Mouse (Mus musculus): ENCODE data around the gene Ccdc136. TPM values are rescaled to one million over a fixed set of nuclear protein-coding genes. Genes with fewer than 3 reads are reported as not detected.

Ccdc136 gene
- polyA plus RNA-seq, 1 experiment from 2014 or later = 12.4 TPM

GRCm38 (mm10) chr6:29444773-29445172 is 48.7 kb downstream of the Ccdc136 start:
- H3K4me1 ChIP-seq = no peaks in the 10 kb centered on the region
- no peaks in the 10 kb centered on the region for H3K27me3 ChIP-seq (replicated peaks)
- H3K4me2 ChIP-seq = no peak overlapping the region
- ATAC-seq (ENCODE audit: insufficient read depth, low FRiP score, low read depth) = no peak
- no peak overlapping the region for H3K4me3 ChIP-seq (replicated peaks)
- 69% methylated on average over 11 of the region's 11 CpGs for WGBS
- H3K36me3 ChIP-seq = peaks cover 21% of the 10 kb centered on the region; the same call in 1 of the 2 replicates
- H3K9me3 ChIP-seq = no peaks in the 10 kb centered on the region
- no peak overlapping the region for H3K27ac ChIP-seq
- no peak overlapping the region for H3K9ac ChIP-seq

- peaks cover 21% of the 10 kb centered on the region for H3K36me3 ChIP-seq
These were observed 49.2 kb downstream of the Ccdc136 start for GRCm38 (mm10) chr6:29445354-29445753.

GRCm38 (mm10) chr6:29449858-29450257 is 53.7 kb downstream of the Ccdc136 start:
- ATAC-seq (ENCODE audit: insufficient read depth, low FRiP score, low read depth) = no peak
- Histone ChIP-seq H3K9ac (no peak overlapping the region), H3K4me3 (replicated peaks) (no peak overlapping the region), H3K4me1 (no peaks in the 10 kb centered on the region), H3K9me3 (no peaks in the 10 kb centered on the region), H3K27ac (no peak overlapping the region), H3K36me3 (peaks cover 29% of the 10 kb centered on the region), H3K27me3 (replicated peaks) (no peaks in the 10 kb centered on the region), H3K4me2 (no peak overlapping the region)
- WGBS = 22% methylated on average over 4 of the region's 4 CpGs

More at GRCm38 (mm10) chr6:29445354-29445753, 49.2 kb downstream of the Ccdc136 start:
- ATAC-seq (ENCODE audit: insufficient read depth, low FRiP score, low read depth) = no peak
- H3K27ac ChIP-seq = no peak overlapping the region
- no peaks in the 10 kb centered on the region for H3K9me3 ChIP-seq
- no peak overlapping the region for H3K4me2 ChIP-seq
- no peak overlapping the region for H3K9ac ChIP-seq
- H3K27me3 ChIP-seq (replicated peaks) = no peaks in the 10 kb centered on the region
- H3K4me1 ChIP-seq = no peaks in the 10 kb centered on the region
- WGBS = 82% methylated on average over 7 of the region's 7 CpGs
- no peak overlapping the region for H3K4me3 ChIP-seq (replicated peaks)

GRCm38 (mm10) chr6:29450667-29451066 is 54.6 kb downstream of the Ccdc136 start:
- Histone ChIP-seq H3K36me3 (peaks cover 32% of the 10 kb centered on the region), H3K27ac (no peak overlapping the region), H3K9me3 (no peaks in the 10 kb centered on the region), H3K9ac (no peak overlapping the region), H3K4me3 (replicated peaks) (no peak overlapping the region), H3K4me1 (no peaks in the 10 kb centered on the region), H3K27me3 (replicated peaks) (no peaks in the 10 kb centered on the region), H3K4me2 (no peak overlapping the region)
- no peak for ATAC-seq (ENCODE audit: insufficient read depth, low FRiP score, low read depth)
- WGBS = 90% methylated on average over 6 of the region's 6 CpGs

DNA sequence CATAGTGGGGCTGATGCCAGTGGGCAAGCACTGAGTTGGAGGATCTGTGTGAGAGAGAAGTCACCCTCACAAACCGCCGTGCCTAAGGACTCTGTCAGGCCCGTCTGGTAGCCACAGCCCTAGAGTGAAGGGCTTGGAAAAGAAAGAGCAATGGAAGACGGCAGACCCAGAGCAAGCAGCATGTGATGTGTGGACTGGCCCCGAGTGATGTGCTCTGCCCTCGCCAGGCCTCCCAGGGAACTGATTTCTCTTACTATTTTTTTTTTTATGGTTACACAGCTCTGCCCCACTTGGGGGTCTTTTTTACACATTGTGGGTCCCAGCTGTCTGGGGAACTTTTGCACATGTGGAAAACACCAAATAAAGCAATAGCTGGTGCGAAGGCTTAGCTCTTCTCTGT is 65.4 kb downstream of the Ccdc136 start:
- Histone ChIP-seq H3K9me3 (no peaks in the 10 kb centered on the region), H3K4me2 (no peak overlapping the region), H3K36me3 (peaks cover 20% of the 10 kb centered on the region), H3K4me1 (no peaks in the 10 kb centered on the region), H3K4me3 (replicated peaks) (no peak overlapping the region), H3K27me3 (replicated peaks) (no peaks in the 10 kb centered on the region), H3K9ac (no peak overlapping the region), H3K27ac (no peak overlapping the region)
- WGBS = 58% methylated on average over 7 of the region's 7 CpGs
- ATAC-seq (ENCODE audit: insufficient read depth, low FRiP score, low read depth) = no peak

- no peak overlapping the region for H3K27ac ChIP-seq
- H3K9me3 ChIP-seq = no peaks in the 10 kb centered on the region
- H3K4me3 ChIP-seq (replicated peaks) = no peak overlapping the region
- WGBS = 80% methylated on average over 3 of the region's 3 CpGs
- H3K4me2 ChIP-seq = no peak overlapping the region
- H3K4me1 ChIP-seq = peaks cover under 1% of the 10 kb centered on the region; the same call in 1 of the 2 replicates
- no peak for ATAC-seq (ENCODE audit: insufficient read depth, low FRiP score, low read depth)
- no peaks in the 10 kb centered on the region for H3K27me3 ChIP-seq (replicated peaks)
- H3K9ac ChIP-seq = no peak overlapping the region
- H3K36me3 ChIP-seq = 0 out of 2 replicates have a peak, but pooled peaks cover 9% of the 10 kb centered on the region
These were observed 67.3 kb downstream of the Ccdc136 start for GRCm38 (mm10) chr6:29463388-29463787.

DNA sequence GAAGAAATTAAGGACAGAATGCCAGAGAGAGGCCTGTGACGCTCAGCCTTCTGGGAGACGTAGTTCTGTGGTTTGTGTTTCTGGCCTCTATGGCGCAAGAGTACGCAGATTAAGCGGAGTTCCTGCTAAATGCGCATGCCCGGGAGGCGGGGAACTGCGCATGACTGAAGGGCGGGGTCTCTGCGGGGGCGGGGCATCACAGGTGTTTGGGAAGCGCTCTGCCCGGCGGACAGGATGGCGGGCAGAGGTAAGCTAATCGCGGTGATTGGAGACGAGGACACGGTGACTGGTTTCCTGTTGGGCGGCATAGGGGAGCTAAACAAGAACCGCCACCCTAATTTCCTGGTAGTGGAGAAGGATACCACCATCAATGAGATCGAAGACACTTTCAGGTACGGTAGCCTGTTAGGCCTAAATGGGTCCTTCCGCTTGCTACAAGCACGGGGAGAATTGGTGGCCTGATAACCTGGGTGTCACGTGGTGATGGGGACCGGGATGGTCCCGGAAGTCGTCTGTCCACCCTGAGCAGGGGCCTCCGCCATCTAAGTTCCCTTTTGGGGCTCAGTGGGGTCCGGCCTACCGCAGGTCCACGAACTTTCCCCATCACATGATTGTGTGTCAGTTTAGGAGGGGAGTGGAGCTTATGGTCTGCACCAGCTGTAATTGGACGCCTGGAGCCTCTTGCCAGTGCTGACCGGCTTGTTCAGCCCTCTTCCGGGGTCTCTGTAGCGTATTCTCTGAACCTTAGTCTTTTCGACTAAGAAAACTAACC is 71.7 kb downstream of the Ccdc136 start, which contains the start of gene Atp6v1f:
Atp6v1f (plus strand) TSS at position 136 of the 772 bp plus-strand sequence.
- H3K4me2 ChIP-seq = peak within 1 kb of the TSS; percentile 74
- H3K36me3 ChIP-seq = peaks cover 15% of the 10 kb centered on the region
- peak within 1 kb of the TSS; percentile 45 for H3K9ac ChIP-seq
- H3K4me1 ChIP-seq = peaks cover 10% of the 10 kb centered on the region; the same call in 1 of the 2 replicates
- peak within 1 kb of the TSS; percentile 76 for H3K27ac ChIP-seq
- peak; percentile 93 for ATAC-seq (ENCODE audit: insufficient read depth, low FRiP score, low read depth)
- no peaks in the 10 kb centered on the region for H3K9me3 ChIP-seq
- WGBS = under 1% methylated on average over 39 of the region's 39 CpGs
- no peaks in the 10 kb centered on the region for H3K27me3 ChIP-seq (replicated peaks)
- H3K4me3 ChIP-seq (replicated peaks) = peak within 1 kb of the TSS; percentile 76

- Histone ChIP-seq H3K27me3 (replicated peaks) (no peaks in the 10 kb centered on the region), H3K27ac (no peak overlapping the region), H3K9ac (no peak overlapping the region), H3K4me3 (replicated peaks) (peak overlapping the region; percentile 76), H3K4me1 (peaks cover 13% of the 10 kb centered on the region; the same call in 1 of the 2 replicates), H3K4me2 (peak overlapping the region; percentile 74), H3K36me3 (peaks cover 15% of the 10 kb centered on the region), H3K9me3 (no peaks in the 10 kb centered on the region)
- no peak for ATAC-seq (ENCODE audit: insufficient read depth, low FRiP score, low read depth)
- WGBS = 79% methylated on average over 3 of the region's 3 CpGs
These were observed 72.7 kb downstream of the Ccdc136 start for GRCm38 (mm10) chr6:29468851-29469250.

DNA sequence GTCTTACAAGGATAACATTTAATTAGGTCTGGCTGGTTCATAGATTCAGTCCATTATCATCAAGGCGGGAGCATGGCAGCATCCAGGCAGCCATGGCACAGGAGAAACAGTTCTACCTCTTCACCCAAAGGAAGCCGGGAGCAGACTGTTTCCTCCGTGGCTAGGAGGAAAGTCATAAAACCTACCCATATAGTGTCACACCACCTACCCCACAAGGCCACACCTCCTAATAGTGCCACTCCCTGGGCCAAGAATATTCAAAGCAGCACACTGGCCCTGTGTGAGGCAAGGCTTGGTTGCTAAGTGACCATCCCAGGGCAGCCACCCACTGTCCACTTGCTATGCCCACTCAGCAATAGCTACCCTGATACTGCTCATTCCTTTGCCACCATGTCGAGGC is 75.0 kb downstream of the Ccdc136 start, which contains the start of gene Atp6v1fnb:
Atp6v1fnb (plus strand) TSS at position 301 of the 400 bp plus-strand sequence.
- Histone ChIP-seq H3K36me3 (peaks cover 15% of the 10 kb centered on the region), H3K27ac (no peak within 1 kb of the TSS), H3K27me3 (replicated peaks) (no peaks in the 10 kb centered on the region), H3K9ac (no peak within 1 kb of the TSS), H3K4me1 (peaks cover 17% of the 10 kb centered on the region), H3K4me2 (no peak within 1 kb of the TSS), H3K9me3 (no peaks in the 10 kb centered on the region), H3K4me3 (replicated peaks) (no peak within 1 kb of the TSS)
- no peak for ATAC-seq (ENCODE audit: insufficient read depth, low FRiP score, low read depth)
- 90% methylated on average over 4 of the region's 4 CpGs for WGBS

GRCm38 (mm10) chr6:29473941-29474691 is 78.0 kb downstream of the Ccdc136 start:
- WGBS = 5% methylated on average over 33 of the region's 33 CpGs
- ATAC-seq (ENCODE audit: insufficient read depth, low FRiP score, low read depth) = peak; percentile 93
- no peak overlapping the region for H3K27ac ChIP-seq
- H3K27me3 ChIP-seq (replicated peaks) = no peaks in the 10 kb centered on the region
- H3K9me3 ChIP-seq = no peaks in the 10 kb centered on the region
- peak overlapping the region; percentile 50 for H3K4me3 ChIP-seq (replicated peaks)
- H3K9ac ChIP-seq = peak overlapping the region; percentile 25; the same call in 1 of the 2 replicates
- peaks cover 9% of the 10 kb centered on the region; the same call in 1 of the 2 replicates for H3K4me1 ChIP-seq
- peak overlapping the region; percentile 92 for H3K4me2 ChIP-seq
- H3K36me3 ChIP-seq = peaks cover 15% of the 10 kb centered on the region

- peaks cover 15% of the 10 kb centered on the region for H3K36me3 ChIP-seq
- no peak overlapping the region for H3K9ac ChIP-seq
- H3K27ac ChIP-seq = no peak overlapping the region
- ATAC-seq (ENCODE audit: insufficient read depth, low FRiP score, low read depth) = no peak
- no peaks in the 10 kb centered on the region for H3K27me3 ChIP-seq (replicated peaks)
- H3K4me2 ChIP-seq = no peak overlapping the region
- no peak overlapping the region for H3K4me3 ChIP-seq (replicated peaks)
- WGBS = 73% methylated on average over 2 of the region's 2 CpGs
- H3K9me3 ChIP-seq = no peaks in the 10 kb centered on the region
- peaks cover 7% of the 10 kb centered on the region; the same call in 1 of the 2 replicates for H3K4me1 ChIP-seq
These were observed 78.6 kb downstream of the Ccdc136 start for GRCm38 (mm10) chr6:29474736-29475135.

Measured in stomach, embryonic 15.5 days (tissue).